17 mouse cellular contexts compared by ENCODE assay signal in the genomic region with DNA sequence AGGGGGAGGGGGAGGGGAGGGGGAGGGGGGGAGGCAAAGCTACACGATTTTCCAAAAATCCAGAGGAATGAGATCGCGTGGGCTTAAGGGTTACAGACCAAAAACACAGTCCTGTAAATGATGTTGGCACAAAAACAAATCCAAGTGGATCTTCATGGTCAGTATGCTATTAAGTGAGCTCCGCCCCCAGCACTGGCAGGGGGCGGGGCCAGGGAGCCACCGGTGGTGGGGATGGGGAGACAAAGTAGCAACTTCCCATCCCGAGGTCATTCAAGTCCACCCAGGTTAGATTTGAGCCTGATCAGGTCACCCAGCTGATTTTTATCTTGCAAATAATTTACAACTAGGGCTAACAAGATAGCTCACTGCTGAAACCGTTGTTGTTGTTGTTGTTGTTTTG. TPM values are rescaled to one million over a fixed set of nuclear protein-coding genes. Genes with fewer than 3 reads are reported as not detected.
A peak's percentile ranks its signal among the peaks of the same experiment; 100 is the strongest.
DNase-seq lines count a peak whose midpoint lies in the region; TF ChIP-seq lines count a peak whose summit lies in the region.
"Had no signal": no experiment of that assay in that cellular context is flagged by ENCODE, and none has a peak within 500 bp of the region (broad histone marks: within the 10 kb centered on the region; RNA-seq: fewer than 3 reads in every experiment).

No protein-coding gene starts in this region.

- TF ChIP-seq CTCF in cerebellum, adult 2 months (IDR thresholded peaks at IDR 0.05; ENCODE audit: borderline replicate concordance, insufficient read depth, low read depth, low read length), result no peak

- H3K27ac ChIP-seq in cerebellum, adult 2 months (ENCODE audit: insufficient read depth, low read length), result no peak overlapping the region
- H3K27ac ChIP-seq: embryonic facial prominence, embryonic 10.5 days; hindbrain, embryonic 15.5 days; left cerebral cortex, adult 2 months; limb, embryonic 15.5 days; liver, embryonic 15.5 days; midbrain, embryonic 12.5 days; neural tube, embryonic 15.5 days had no signal

- 61% methylated on average over 8 of the region's 8 CpGs for WGBS in cerebellum, adult 2 months

- H3K4me1 ChIP-seq in cerebellum, adult 2 months (ENCODE audit: control insufficient read depth, insufficient read depth, low read length), result peaks cover 2% of the 10 kb centered on the region

- no peaks in the 10 kb centered on the region for H3K27me3 ChIP-seq in cerebellum, adult 2 months (ENCODE audit: control insufficient read depth, insufficient read depth, low read length)
- H3K27me3 ChIP-seq: forebrain, embryonic 15.5 days; hindbrain, embryonic 15.5 days; limb, embryonic 15.5 days; liver, embryonic 15.5 days; neural tube, embryonic 15.5 days had no signal

- H3K4me3 ChIP-seq in cerebellum, adult 2 months (replicated peaks; ENCODE audit: insufficient read depth, low read depth, low read length), result no peak overlapping the region
- H3K4me3 ChIP-seq: embryonic facial prominence, embryonic 10.5 days; forebrain, embryonic 15.5 days; hindbrain, embryonic 15.5 days; left cerebral cortex, adult 2 months; limb, embryonic 15.5 days; liver, embryonic 15.5 days; midbrain, embryonic 12.5 days; neural tube, embryonic 15.5 days had no signal

- DNase-seq in cerebellum, adult 9-11 months, result peak; percentile 45
- no peak for DNase-seq in cerebellum, adult 2 months
- peak; percentile 19 for DNase-seq in retina, postnatal 1 day
- DNase-seq in retina, embryonic 14.5 days (ENCODE audit: low spot score), result no peak
- peak; percentile 65 for DNase-seq in ZHBTc4 (ENCODE audit: low read depth, low spot score)
- DNase-seq in lung, postnatal 10 days, result no peak
- no peak for DNase-seq in thymus, postnatal 4 days
- DNase-seq: cerebellum, adult 8-10 months; left cerebral cortex, postnatal 4 days had no signal

- no peak for TF ChIP-seq POLR2A in cerebellum, adult 2 months (IDR thresholded peaks at IDR 0.05; ENCODE audit: borderline replicate concordance, insufficient read depth, low read length)

RNA-seq across cellular contexts. Expression of gene Ccdc162, which starts 39.0 kb away (rescaled TPM):
- 1.2 and 1.4 TPM in 2 replicates for polyA plus RNA-seq in cerebellum, adult 2 months (2012; rRNA removed)
- polyA plus RNA-seq: liver, embryonic 15.5 days had no signal

Comparison
In these comparisons a context has a peak if more than half of its experiments do, and no peak if none do; other contexts are left out.
1. DNase-seq: peak in cerebellum, adult 9-11 months (single experiment), retina, postnatal 1 day (single experiment) and ZHBTc4 (single experiment); none in cerebellum, adult 2 months (0 of 2), retina, embryonic 14.5 days (single experiment), lung, postnatal 10 days (single experiment) and thymus, postnatal 4 days (single experiment).